Mouse (Mus musculus): ENCODE data around the gene Slc25a47.
"Not testable (repeated sequence)": the region's sequence is repeated elsewhere in the genome, so short reads cannot be mapped to it uniquely, and the experiment has no call there.

DNA sequence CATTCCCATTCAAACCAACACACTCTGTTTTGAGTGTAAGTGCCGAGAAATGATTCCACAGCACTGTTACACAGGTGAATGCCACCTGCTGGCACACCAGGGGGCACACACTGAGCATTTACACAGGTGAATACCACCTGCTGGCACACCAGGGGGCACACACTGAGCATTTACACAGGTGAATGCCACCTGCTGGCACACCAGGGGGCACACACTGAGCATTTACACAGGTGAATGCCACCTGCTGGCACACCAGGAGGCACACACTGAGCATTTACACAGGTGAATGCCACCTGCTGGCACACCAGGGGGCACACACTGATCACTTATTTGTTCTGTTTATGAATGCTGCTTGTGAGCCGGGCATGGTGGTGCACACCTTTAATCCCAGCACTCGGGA, 12.2 kb downstream of the Slc25a47 start:
- peak; percentile 63 for TF ChIP-seq CTCF (IDR thresholded peaks at IDR 0.05; ENCODE audit: low read depth)
- not testable (repeated sequence) for TF ChIP-seq EP300 (optimal IDR thresholded peaks at IDR 0.05)
